Mouse (Mus musculus) olfactory bulb, adult 2 months (tissue): ENCODE data around the gene Krba1. TPM values are rescaled to one million over a fixed set of nuclear protein-coding genes. Genes with fewer than 3 reads are reported as not detected.

Experiments
- H3K27ac ChIP-seq: fragments of 200-500 bp; 2 replicates; pipeline ENCODE4 v1.5.1; 2012; ENCODE audit warnings: low read depth, low read length; ENCODE audit not compliant: insufficient read depth
- H3K4me1 ChIP-seq: fragments of 200-500 bp; 2 replicates; pipeline ENCODE4 v1.6.1; 2012; ENCODE audit warnings: low read length; ENCODE audit not compliant: control insufficient read depth, insufficient read depth
- H3K4me3 ChIP-seq: fragments of 200-500 bp; 2 replicates; pipeline ENCODE4 v1.5.1; 2012; ENCODE audit warnings: mild to moderate bottlenecking, low read depth, low read length, moderate library complexity; ENCODE audit not compliant: insufficient read depth
- CTCF ChIP-seq: fragments of 200-500 bp; IDR thresholded peaks from 2 replicates; pipeline ENCODE4 v1.5.1; 2012; ENCODE audit warnings: low read depth, mild to moderate bottlenecking, low read length, moderate library complexity; ENCODE audit not compliant: insufficient read depth
- POLR2A ChIP-seq: fragments of 200-500 bp; IDR thresholded peaks from 2 replicates; pipeline ENCODE4 v1.6.1; 2012; ENCODE audit warnings: mild to moderate bottlenecking, low read depth, low read length, moderate library complexity; ENCODE audit not compliant: insufficient read depth
- WGBS: fragments of 180-500 bp; shearing (Covaris S2); methylation state at CpG from one replicate; pipeline ENCODE4 v1.1.7; 2018; 5-methylcytosine and 5-hydroxymethylcytosine counted together
- polyA plus RNA-seq: library from polyadenylated mRNA; stranded (reverse); fragments of >200 nt; gene quantifications from 2 replicates; pipeline ENCODE4 v1.2.4, GENCODE M21; 2012; ENCODE audit warnings: low replicate concordance; ENCODE audit not compliant: missing spikeins, insufficient read depth, insufficient read length

Gene Krba1
- polyA plus RNA-seq, 1 experiment: not detected

- peak overlapping the region; percentile 82 for H3K4me3 ChIP-seq
- TF ChIP-seq CTCF (no peak), POLR2A (no peak)
- peaks cover 16% of the 10 kb centered on the region; the same call in 1 of the 2 replicates for H3K4me1 ChIP-seq
- H3K27ac ChIP-seq: peak overlapping the region; percentile 95
- 1% methylated on average over 30 of the region's 34 CpGs for WGBS
Observed at GRCm38 (mm10) chr6:48444310-48445180, 49.2 kb downstream of the Krba1 start.

DNA sequence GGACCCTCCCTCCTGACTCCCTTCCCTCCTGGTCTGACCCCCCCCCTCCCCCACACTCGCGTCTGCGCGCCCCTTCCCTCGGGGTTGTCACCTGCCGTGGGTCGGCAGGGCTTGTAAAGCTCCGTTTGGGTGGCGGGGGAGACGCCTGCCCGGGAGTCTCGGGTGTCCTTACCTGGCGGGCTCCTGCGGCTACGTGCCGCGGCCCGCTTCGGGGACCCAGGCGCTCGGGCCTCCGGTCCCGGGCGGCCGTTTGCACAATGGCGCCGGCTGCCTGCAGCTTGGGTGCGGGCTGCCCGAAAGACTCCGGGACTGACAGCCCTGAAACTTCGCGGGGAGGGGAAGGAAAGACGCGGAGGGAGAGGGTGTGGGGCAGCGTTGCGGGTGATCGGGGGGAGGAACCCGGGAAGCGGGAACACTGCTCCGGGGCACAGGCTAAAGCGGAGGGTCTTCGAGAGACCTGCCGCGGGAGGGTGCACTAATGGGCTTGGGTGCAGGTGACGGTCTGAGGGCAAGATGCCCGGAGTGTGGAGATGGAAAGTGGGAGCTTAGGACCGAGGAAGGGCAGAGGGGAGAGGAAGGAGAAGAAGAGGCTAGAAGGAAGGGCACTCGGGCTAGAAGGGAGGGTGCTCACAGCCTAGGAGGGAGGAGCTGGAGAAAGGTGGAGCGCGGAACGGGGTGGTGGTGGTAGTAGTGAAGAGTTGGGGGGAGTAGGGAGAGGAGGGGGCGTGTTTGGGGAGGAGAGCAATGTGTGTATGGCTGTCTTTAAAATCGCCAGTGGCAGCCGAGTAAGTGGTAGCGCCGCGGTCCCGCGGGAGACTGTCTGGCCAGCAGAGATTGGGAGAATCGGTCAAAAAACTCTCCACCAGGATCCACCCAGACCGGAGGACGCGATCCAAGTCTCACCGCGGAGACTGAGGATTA is 50.1 kb downstream of the Krba1 start, which contains the start of gene Zfp467:
Zfp467 (minus strand) TSS at position 645 of the 921 bp plus-strand sequence.
- TF ChIP-seq CTCF (no peak), POLR2A (peak; percentile 9; the same call in 1 of the 2 replicates)
- peaks cover 16% of the 10 kb centered on the region; the same call in 1 of the 2 replicates for H3K4me1 ChIP-seq
- under 1% methylated on average over 65 of the region's 65 CpGs for WGBS
- H3K4me3 ChIP-seq: peak within 1 kb of the TSS; percentile 82
- peak within 1 kb of the TSS; percentile 95 for H3K27ac ChIP-seq

GRCm38 (mm10) chr6:48446256-48446655 is 50.9 kb downstream of the Krba1 start:
- no peak overlapping the region for H3K4me3 ChIP-seq
- H3K27ac ChIP-seq: no peak overlapping the region
- 44% methylated on average over 3 of the region's 3 CpGs for WGBS
- H3K4me1 ChIP-seq: peaks cover 16% of the 10 kb centered on the region; the same call in 1 of the 2 replicates
- TF ChIP-seq CTCF: no peak
- TF ChIP-seq POLR2A: no peak

- H3K4me1 ChIP-seq: peaks cover 16% of the 10 kb centered on the region; the same call in 1 of the 2 replicates
- 88% methylated on average over 3 of the region's 3 CpGs for WGBS
- H3K27ac ChIP-seq: no peak overlapping the region
- H3K4me3 ChIP-seq: no peak overlapping the region
- TF ChIP-seq POLR2A (no peak), CTCF (no peak)
Observed at GRCm38 (mm10) chr6:48446896-48447295, 51.5 kb downstream of the Krba1 start.

GRCm38 (mm10) chr6:48447929-48448328 is 52.5 kb downstream of the Krba1 start, which contains the start of gene Sspo:
TSS of gene Sspo (plus strand) at chr6:48448229.
- 100% methylated on average over 1 of the region's 1 CpGs for WGBS
- no peak within 1 kb of the TSS for H3K4me3 ChIP-seq
- no peak within 1 kb of the TSS for H3K27ac ChIP-seq
- peaks cover 16% of the 10 kb centered on the region; the same call in 1 of the 2 replicates for H3K4me1 ChIP-seq
- TF ChIP-seq CTCF (no peak), POLR2A (no peak)

DNA sequence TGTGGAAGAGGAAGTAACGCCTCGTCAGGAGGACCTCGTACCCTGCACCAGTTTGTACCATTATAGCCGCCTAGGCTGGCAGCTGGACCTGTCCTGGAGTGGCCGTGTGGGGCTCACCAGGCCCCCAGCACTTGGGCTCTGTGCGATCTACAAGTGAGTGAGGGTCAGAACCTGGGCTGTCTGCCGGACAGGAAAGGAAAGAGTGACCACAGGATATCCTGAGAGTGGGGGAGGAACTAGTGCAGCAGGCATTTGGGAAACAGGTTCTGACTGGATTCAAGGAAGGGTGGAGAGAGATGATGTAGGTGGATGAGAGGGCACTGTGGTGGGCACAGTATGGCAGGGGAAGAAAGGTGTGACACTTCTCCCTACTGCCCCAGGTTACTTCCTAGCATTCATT is 53.1 kb downstream of the Krba1 start:
- Histone ChIP-seq H3K27ac (no peak overlapping the region), H3K4me3 (no peak overlapping the region), H3K4me1 (peaks cover 12% of the 10 kb centered on the region; the same call in 1 of the 2 replicates)
- no peak for TF ChIP-seq CTCF
- TF ChIP-seq POLR2A: no peak
- WGBS: 79% methylated on average over 7 of the region's 7 CpGs

- WGBS: 48% methylated on average over 1 of the region's 1 CpGs
- no peak overlapping the region for H3K27ac ChIP-seq
- no peak overlapping the region for H3K4me3 ChIP-seq
- no peaks in the 10 kb centered on the region for H3K4me1 ChIP-seq
- TF ChIP-seq POLR2A (no peak), CTCF (no peak)
Observed at GRCm38 (mm10) chr6:48452151-48452550, 56.8 kb downstream of the Krba1 start.

DNA sequence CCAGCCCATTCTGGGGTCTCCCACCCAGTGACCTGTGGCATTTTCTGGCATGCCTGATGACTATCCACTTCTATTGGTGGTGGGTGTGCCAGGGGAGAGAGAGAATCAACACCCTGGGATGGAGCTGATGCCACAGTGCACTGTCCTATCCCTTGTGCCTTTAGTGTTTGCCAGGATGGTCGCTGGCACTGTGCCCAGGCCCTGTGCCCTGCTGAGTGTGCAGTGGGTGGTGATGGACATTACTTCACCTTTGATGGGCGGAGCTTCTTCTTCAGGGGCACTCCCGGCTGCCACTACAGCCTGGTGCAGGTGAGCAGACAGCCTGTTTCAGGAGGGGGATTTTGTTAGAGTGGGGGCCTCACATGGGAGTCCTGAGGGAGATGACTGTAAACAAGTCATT is 57.4 kb downstream of the Krba1 start:
- no peak overlapping the region for H3K4me3 ChIP-seq
- WGBS: 68% methylated on average over 3 of the region's 3 CpGs
- H3K4me1 ChIP-seq: no peaks in the 10 kb centered on the region
- H3K27ac ChIP-seq: no peak overlapping the region
- TF ChIP-seq CTCF (no peak), POLR2A (no peak)
